Mouse (Mus musculus) ES-E14 (cell line): ENCODE data around the gene Ptma. TPM values are rescaled to one million over a fixed set of nuclear protein-coding genes. Genes with fewer than 3 reads are reported as not detected.
A peak's percentile ranks its signal among the peaks of the same experiment; 100 is the strongest.

Source experiments
- DNase-seq: peaks from one replicate; pipeline ENCODE4 v3.0.0-alpha.2; 2013; ENCODE audit warnings: low read depth, low spot score
- H3K27ac ChIP-seq: 2 replicates; pipeline ENCODE4 v1.5.1; 2012; ENCODE audit warnings: low read depth, mild to moderate bottlenecking, low read length, moderate library complexity, mixed read lengths; ENCODE audit not compliant: poor library complexity, insufficient read depth, severe bottlenecking
- H3K36me3 ChIP-seq: 2 replicates; pipeline ENCODE4 v1.6.1; 2012; ENCODE audit warnings: mild to moderate bottlenecking, low read length, moderate library complexity, mixed read lengths; ENCODE audit not compliant: control insufficient read depth, poor library complexity, insufficient read depth, severe bottlenecking
- H3K4me1 ChIP-seq, 2 experiments: fragments of 150-350 bp in 1 of 2; sonication (generic) in 1 of 2; 2 replicates each; pipeline ENCODE4 v1.6.1; 2012; ENCODE audit warnings: low read length in 2 of 2, mild to moderate bottlenecking in 1 of 2, mixed read lengths in 1 of 2; ENCODE audit not compliant: control insufficient read depth in 2 of 2, insufficient read depth in 2 of 2, poor library complexity in 1 of 2
- H3K4me3 ChIP-seq, 2 experiments: fragments of 150-350 bp in 1 of 2; sonication (generic) in 1 of 2; 2 replicates each; pipeline ENCODE4 v1.5.1; 2012; ENCODE audit warnings: low read length in 2 of 2, low read depth in 1 of 2, mild to moderate bottlenecking in 1 of 2, mixed read lengths in 1 of 2; ENCODE audit not compliant: insufficient read depth in 1 of 2, poor library complexity in 1 of 2, severe bottlenecking in 1 of 2
- H3K9ac ChIP-seq: 2 replicates; pipeline ENCODE4 v1.6.1; 2012; ENCODE audit warnings: low read depth, mild to moderate bottlenecking, low read length, mixed read lengths; ENCODE audit not compliant: poor library complexity, insufficient read depth, severe bottlenecking
- H3K9me3 ChIP-seq: fragments of 150-350 bp; sonication (generic); 2 replicates; pipeline ENCODE4 v1.6.1; 2012; ENCODE audit warnings: low read depth, mild to moderate bottlenecking, low read length; ENCODE audit not compliant: control insufficient read depth, insufficient read depth
- CHD2 ChIP-seq: IDR thresholded peaks from 2 replicates; pipeline ENCODE4 v1.6.1; 2014; ENCODE audit warnings: mild to moderate bottlenecking, low read depth, low read length, inconsistent platforms
- HCFC1 ChIP-seq: IDR thresholded peaks from 2 replicates; pipeline ENCODE4 v1.6.1; 2012; ENCODE audit warnings: low read length, inconsistent platforms, borderline replicate concordance; ENCODE audit not compliant: insufficient read depth
- MAFK ChIP-seq: IDR thresholded peaks from 2 replicates; pipeline ENCODE4 v1.6.1; 2014; ENCODE audit warnings: mild to moderate bottlenecking, low read depth, low read length, inconsistent platforms; ENCODE audit not compliant: insufficient read depth
- ZC3H11A ChIP-seq: IDR thresholded peaks from 2 replicates; pipeline ENCODE4 v1.6.1; 2012; ENCODE audit warnings: low read depth, mild to moderate bottlenecking, inconsistent platforms, low read length, borderline replicate concordance
- ZNF384 ChIP-seq: IDR thresholded peaks from 2 replicates; pipeline ENCODE4 v1.6.1; 2012; ENCODE audit warnings: low read depth, low read length, inconsistent platforms
- in situ Hi-C, 2 experiments: fragments of 600-800 bp; cut with MboI; formaldehyde crosslinking; loops; one replicate each; pipeline ENCODE4 v1.15.1; 2025; ENCODE audit warnings: low sequenced_read_pairs in 2 of 2, inconsistent platforms in 1 of 2; ENCODE audit not compliant: unreplicated experiment in 2 of 2
- total RNA-seq: library from RNA; depleted of rRNA; stranded (reverse); fragments of 300-350 nt; gene quantifications from 2 replicates; pipeline ENCODE4 v1.2.3, GENCODE M21; 2012

Ptma gene
- total RNA-seq, 1 experiment = 2,587 TPM

DNA sequence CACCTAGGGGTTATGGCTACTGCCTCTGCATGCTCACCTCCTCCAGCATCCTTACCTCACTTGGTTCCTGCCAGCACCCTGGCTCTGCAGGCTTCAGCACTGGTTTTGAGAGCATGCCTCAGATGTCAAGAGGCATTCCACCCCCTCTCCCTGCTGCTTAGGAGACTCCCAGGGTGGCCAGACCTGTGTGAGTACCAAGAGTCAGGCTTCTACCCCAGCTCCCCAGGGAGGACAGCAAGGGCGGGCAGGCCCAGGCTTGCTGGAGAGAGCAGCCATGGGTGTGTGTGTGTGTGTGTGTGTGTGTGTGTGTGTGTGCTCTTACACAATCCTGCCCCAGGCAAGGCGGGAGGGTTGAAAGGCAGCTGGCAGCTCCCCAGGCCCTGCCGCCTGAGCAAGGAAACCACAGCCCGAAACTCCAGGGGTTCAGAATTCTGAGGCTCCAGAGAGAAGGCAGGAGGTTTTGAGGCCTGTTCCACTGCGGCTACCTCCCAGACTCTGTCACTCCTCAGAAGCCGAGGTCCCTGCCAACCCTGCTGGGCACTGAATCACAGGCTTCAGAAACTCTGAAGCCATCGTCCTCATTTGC, 4.1 kb upstream of the Ptma start:
- H3K4me1 ChIP-seq = peaks cover 5 to 25% of the 10 kb centered on the region in 2 experiments
- DNase-seq = no peak
- H3K9me3 ChIP-seq = no peaks in the 10 kb centered on the region
- in situ Hi-C loops = no loop called here
- peak overlapping the region; percentile 14 to 17; a peak in 2 of 4 replicates for H3K4me3 ChIP-seq
- H3K27ac ChIP-seq = peak overlapping the region; percentile 37; the same call in 1 of the 2 replicates
- H3K36me3 ChIP-seq = peaks cover 6% of the 10 kb centered on the region
- H3K9ac ChIP-seq = peak overlapping the region; percentile 64
- no peak for TF ChIP-seq HCFC1
- TF ChIP-seq ZC3H11A = no peak
- TF ChIP-seq MAFK = no peak
- TF ChIP-seq CHD2 = no peak
- no peak for TF ChIP-seq ZNF384

DNA sequence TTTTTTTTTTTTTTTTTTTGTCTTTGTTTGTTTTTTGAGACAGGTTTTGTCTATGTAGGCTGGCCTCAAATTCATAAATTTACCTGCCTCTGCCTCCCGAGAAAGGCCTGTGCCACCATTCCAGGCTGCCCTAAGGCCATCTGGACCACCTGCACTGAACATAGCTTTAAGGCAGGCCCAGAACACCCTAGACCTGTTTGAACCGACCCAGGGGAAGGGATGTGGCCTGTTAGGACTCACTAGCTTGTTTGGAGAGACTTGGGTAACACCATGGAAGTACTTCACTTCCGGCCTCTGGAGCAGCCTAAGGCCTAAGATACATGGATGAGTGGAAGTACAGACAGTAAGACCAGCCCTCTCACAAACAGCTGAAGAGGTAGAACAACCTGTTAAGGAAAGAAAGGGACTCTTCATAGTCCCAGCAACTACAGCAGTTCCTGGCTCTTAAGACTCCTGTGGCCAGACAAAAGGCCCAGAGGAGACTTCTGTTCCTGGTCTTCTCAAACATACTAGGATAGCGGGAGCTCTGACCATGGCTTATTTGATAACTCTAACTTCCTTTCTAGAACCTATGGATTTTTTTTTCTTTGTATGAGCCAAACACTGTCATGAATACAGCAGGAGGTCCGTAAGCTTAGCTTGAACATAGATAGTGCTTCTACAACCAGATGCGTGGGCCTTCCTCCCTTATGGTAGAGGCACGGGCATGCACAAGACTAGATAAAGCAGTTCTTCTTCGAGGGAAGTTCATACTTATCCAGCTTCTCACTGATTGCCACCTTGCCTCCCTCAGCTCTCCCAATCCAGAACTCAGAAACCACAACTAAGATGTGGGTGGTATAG, 2.5 kb upstream of the Ptma start:
- H3K27ac ChIP-seq = peak overlapping the region; percentile 96; the same call in 1 of the 2 replicates
- no peaks in the 10 kb centered on the region for H3K9me3 ChIP-seq
- in situ Hi-C loops = no loop called here
- H3K4me3 ChIP-seq = peak overlapping the region in 1 of 2 experiments; percentile 73; a peak in 1 of 4 replicates
- H3K36me3 ChIP-seq = peaks cover 22% of the 10 kb centered on the region
- peak overlapping the region; percentile 95 for H3K9ac ChIP-seq
- DNase-seq = no peak
- TF ChIP-seq ZNF384 = 0 out of 2 replicates have a peak, but pooled peaks have one; percentile 39
- TF ChIP-seq ZC3H11A = no peak
- peaks cover 5 to 25% of the 10 kb centered on the region in 2 experiments for H3K4me1 ChIP-seq

DNA sequence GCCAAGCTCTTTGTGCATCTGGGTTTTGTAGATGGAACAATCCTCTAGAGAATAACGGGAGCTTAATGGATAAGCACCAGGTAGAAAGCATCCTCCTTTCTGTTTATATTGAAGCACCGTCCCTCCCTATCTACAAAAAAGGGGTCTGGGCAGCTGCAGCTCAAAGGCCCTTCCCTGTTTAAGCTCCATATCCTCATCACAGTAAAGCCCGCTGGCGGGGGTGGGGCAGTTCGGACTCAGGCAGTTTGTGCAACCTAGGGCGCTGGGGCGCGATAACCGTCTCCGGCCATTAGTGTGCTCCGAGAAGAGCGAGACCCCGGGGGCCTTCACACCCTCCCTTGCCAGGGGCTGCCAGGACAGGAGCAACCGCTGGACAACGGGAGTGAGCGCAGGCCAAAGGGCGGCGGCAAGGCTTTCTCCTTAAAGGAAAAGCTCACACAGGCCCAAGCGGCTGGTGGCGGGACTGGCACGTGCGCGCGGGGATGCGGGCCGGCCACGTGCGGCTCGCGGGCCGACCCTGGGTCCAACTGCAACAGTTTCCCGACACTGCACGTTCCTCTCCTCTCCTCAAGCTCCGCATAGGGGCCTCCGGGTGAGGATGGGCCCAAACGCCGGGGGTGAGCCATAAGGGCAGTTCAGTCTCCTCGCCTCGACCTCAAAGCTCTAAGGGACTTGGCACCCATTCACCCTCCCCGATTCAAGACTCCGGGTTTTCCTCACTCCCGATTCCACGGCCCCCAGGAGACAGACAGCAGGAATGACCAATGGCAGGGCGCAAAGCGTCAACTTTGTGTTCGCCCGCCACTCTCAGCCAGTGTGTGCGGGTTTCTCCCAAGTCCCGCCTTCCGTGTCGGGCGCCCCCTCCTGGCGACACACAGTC, 1.7 kb upstream of the Ptma start:
- peaks cover 30% of the 10 kb centered on the region for H3K36me3 ChIP-seq
- peak; percentile 99 for DNase-seq
- TF ChIP-seq ZC3H11A = no peak
- no peak for TF ChIP-seq ZNF384
- TF ChIP-seq MAFK = no peak
- TF ChIP-seq HCFC1 = no peak; the same call in 1 of the 2 replicates
- TF ChIP-seq CHD2 = peak; percentile 85
- peaks cover 5 to 25% of the 10 kb centered on the region in 2 experiments for H3K4me1 ChIP-seq
- in situ Hi-C loops = no loop called here
- H3K9me3 ChIP-seq = no peaks in the 10 kb centered on the region
- H3K27ac ChIP-seq = peak overlapping the region; percentile 100
- H3K4me3 ChIP-seq = peak overlapping the region; percentile 75 to 80
- peak overlapping the region; percentile 98 for H3K9ac ChIP-seq

DNA sequence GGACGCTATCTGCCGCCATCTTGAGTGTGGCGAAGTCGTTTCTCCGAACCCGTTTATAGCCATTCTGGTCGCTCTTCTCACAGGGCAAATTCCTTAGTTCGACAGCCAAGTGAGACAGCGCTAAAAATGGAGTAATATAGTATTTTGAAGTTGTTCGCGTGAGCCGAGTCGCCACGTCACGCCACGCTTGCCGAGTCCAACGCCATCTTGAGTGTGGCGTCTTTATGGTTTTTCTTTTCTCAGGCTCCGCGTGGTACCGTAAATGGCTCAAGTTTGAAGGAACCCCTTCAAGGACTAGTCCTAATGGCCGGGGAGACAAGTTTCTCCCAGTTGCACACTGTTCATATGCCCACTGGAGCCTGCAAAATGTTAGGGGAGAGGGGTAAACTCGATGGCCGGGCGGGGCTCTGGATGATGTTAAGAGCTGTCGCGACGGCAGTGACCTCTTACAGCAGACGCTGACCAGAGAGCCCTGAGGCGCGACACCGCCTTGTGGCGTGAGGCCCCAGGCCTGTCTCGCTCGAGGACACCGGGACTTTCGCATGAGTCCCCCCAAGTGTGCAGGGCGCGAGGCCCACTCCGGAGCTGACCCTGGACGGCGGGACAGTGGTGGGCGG, 919 bp upstream of the Ptma start:
- peak overlapping the region; percentile 100 for H3K27ac ChIP-seq
- DNase-seq = no peak
- TF ChIP-seq ZC3H11A (no peak), HCFC1 (peak; percentile 92; the same call in 1 of the 2 replicates)
- H3K36me3 ChIP-seq = peaks cover 31% of the 10 kb centered on the region
- in situ Hi-C loops = no loop called here
- no peaks in the 10 kb centered on the region for H3K9me3 ChIP-seq
- H3K4me3 ChIP-seq = peak overlapping the region; percentile 75 to 80
- H3K9ac ChIP-seq = peak overlapping the region; percentile 98
- peaks cover 5 to 23% of the 10 kb centered on the region in 2 experiments for H3K4me1 ChIP-seq
